In genomic region chr3:20709661-20710060, GRCm38 (mm10) we compare ENCODE assay signal across 18 mouse cellular contexts.
"Had no signal": no experiment of that assay in that cellular context is flagged by ENCODE, and none has a peak within 500 bp of the region (broad histone marks: within the 10 kb centered on the region; RNA-seq: fewer than 3 reads in every experiment).

No protein-coding gene starts in this region.

- H3K4me3 ChIP-seq: left cerebral cortex, adult 2 months; lung, embryonic 15.5 days; midbrain, embryonic 12.5 days; midbrain, embryonic 15.5 days; neural tube, embryonic 12.5 days; neural tube, embryonic 15.5 days; stomach, embryonic 15.5 days had no signal

- H3K4me1 ChIP-seq: midbrain, embryonic 12.5 days; midbrain, embryonic 15.5 days; neural tube, embryonic 12.5 days; neural tube, embryonic 15.5 days; stomach, embryonic 15.5 days had no signal

- H3K9ac ChIP-seq: liver, embryonic 14.5 days; lung, embryonic 15.5 days; midbrain, embryonic 12.5 days; midbrain, embryonic 15.5 days; neural tube, embryonic 12.5 days; neural tube, embryonic 15.5 days; stomach, embryonic 15.5 days had no signal

- H3K27me3 ChIP-seq: lung, embryonic 15.5 days; midbrain, embryonic 12.5 days; midbrain, embryonic 15.5 days; neural tube, embryonic 12.5 days; neural tube, embryonic 15.5 days; stomach, embryonic 15.5 days had no signal

- H3K4me2 ChIP-seq: liver, embryonic 11.5 days; lung, embryonic 15.5 days; midbrain, embryonic 12.5 days; midbrain, embryonic 15.5 days; neural tube, embryonic 12.5 days; neural tube, embryonic 15.5 days; stomach, embryonic 15.5 days had no signal

- H3K27ac ChIP-seq: left cerebral cortex, adult 2 months; liver, embryonic 14.5 days; lung, embryonic 15.5 days; macrophage; midbrain, embryonic 12.5 days; midbrain, embryonic 15.5 days; neural tube, embryonic 12.5 days; neural tube, embryonic 15.5 days; stomach, embryonic 15.5 days had no signal

- H3K9me3 ChIP-seq: lung, embryonic 15.5 days; midbrain, embryonic 12.5 days; midbrain, embryonic 15.5 days; neural tube, embryonic 12.5 days; neural tube, embryonic 15.5 days; stomach, embryonic 15.5 days had no signal

- ATAC-seq: intestine, embryonic 16.5 days; midbrain, embryonic 15.5 days had no signal

- DNase-seq: kidney, adult 18-20 months; kidney, postnatal 10 days; kidney, postnatal 36 days; layer of hippocampus, postnatal 36 days; right cerebral cortex, postnatal 25 days; spleen, adult 18-20 months; thymus, postnatal 25 days had no signal

- H3K36me3 ChIP-seq: lung, embryonic 15.5 days; midbrain, embryonic 12.5 days; midbrain, embryonic 15.5 days; neural tube, embryonic 12.5 days; neural tube, embryonic 15.5 days; stomach, embryonic 15.5 days had no signal
